7 mouse cellular contexts compared by ENCODE assay signal in genomic region chr17:45432706-45433398, GRCm38 (mm10). TPM values are rescaled to one million over a fixed set of nuclear protein-coding genes. Genes with fewer than 3 reads are reported as not detected.
A peak's percentile ranks its signal among the peaks of the same experiment; 100 is the strongest.
DNase-seq lines count a peak whose midpoint lies in the region; ATAC-seq and TF ChIP-seq lines count a peak whose summit lies in the region.

No protein-coding gene starts in this region.

- under 1% methylated on average over 60 of the region's 62 CpGs for WGBS in limb, embryonic 14.5 days
- 2% methylated on average over 55 of the region's 62 CpGs for WGBS in neural tube, embryonic 13.5 days

- peaks cover 11% of the 10 kb centered on the region for H3K36me3 ChIP-seq in limb, embryonic 14.5 days (ENCODE audit: control insufficient read depth, insufficient read depth, low read length)
- peaks cover 16% of the 10 kb centered on the region for H3K36me3 ChIP-seq in neural tube, embryonic 13.5 days

- DNase-seq in layer of hippocampus, adult 9-10 months (ENCODE audit: low spot score), result peak; percentile 16
- DNase-seq in layer of hippocampus, adult 8-10 months (ENCODE audit: low spot score in 2 of 2), result no peak
- DNase-seq in R1 (ENCODE audit: low read depth, low spot score), result peak; percentile 61
- peak; percentile 4 for DNase-seq in limb, embryonic 14.5 days (ENCODE audit: low spot score)
- DNase-seq in gastrocnemius, postnatal 10 days, result no peak

- peak overlapping the region; percentile 78 for H3K9ac ChIP-seq in limb, embryonic 14.5 days (ENCODE audit: low read depth, low read length, severe bottlenecking)
- H3K9ac ChIP-seq in neural tube, embryonic 13.5 days, result peak overlapping the region; percentile 89

- peak overlapping the region; percentile 69 for H3K4me3 ChIP-seq in limb, embryonic 14.5 days (replicated peaks; ENCODE audit: low read length)
- H3K4me3 ChIP-seq in neural tube, embryonic 13.5 days, result peak overlapping the region; percentile 89

- no peak for TF ChIP-seq POLR2A in limb, embryonic 14.5 days (IDR thresholded peaks at IDR 0.05; ENCODE audit: borderline replicate concordance, extremely low read depth, insufficient read depth, insufficient read length)

- H3K27ac ChIP-seq in limb, embryonic 14.5 days (replicated peaks; ENCODE audit: low read depth, low read length), result peak overlapping the region; percentile 90
- peak overlapping the region; percentile 94 for H3K27ac ChIP-seq in neural tube, embryonic 13.5 days (replicated peaks)

- no peaks in the 10 kb centered on the region for H3K9me3 ChIP-seq in limb, embryonic 14.5 days (ENCODE audit: control insufficient read depth, low read length)
- H3K9me3 ChIP-seq in neural tube, embryonic 13.5 days, result no peaks in the 10 kb centered on the region

- H3K4me1 ChIP-seq in limb, embryonic 14.5 days (ENCODE audit: control insufficient read depth, insufficient read depth, low read length), result peaks cover 17% of the 10 kb centered on the region
- H3K4me1 ChIP-seq in neural tube, embryonic 13.5 days (replicated peaks), result peaks cover 29% of the 10 kb centered on the region

- ATAC-seq in erythroid progenitor cell, adult 5-6 weeks (replicated peaks; ENCODE audit: low FRiP score, poor library complexity, severe bottlenecking), result peak; percentile 41
- peak; percentile 67 for ATAC-seq in limb, embryonic 14.5 days (ENCODE audit: low FRiP score, low read depth)
- peak; percentile 85 for ATAC-seq in neural tube, embryonic 13.5 days (ENCODE audit: low read depth)

- H3K4me2 ChIP-seq in limb, embryonic 14.5 days (replicated peaks; ENCODE audit: low read depth, low read length, severe bottlenecking), result peak overlapping the region; percentile 89
- H3K4me2 ChIP-seq in neural tube, embryonic 13.5 days, result peak overlapping the region; percentile 94

- H3K27me3 ChIP-seq in limb, embryonic 14.5 days (ENCODE audit: control insufficient read depth, insufficient read depth, low read length), result no peaks in the 10 kb centered on the region
- no peaks in the 10 kb centered on the region for H3K27me3 ChIP-seq in neural tube, embryonic 13.5 days

RNA-seq across cellular contexts. Expression of gene Cdc5l, which starts 0.7 kb away (rescaled TPM):
- total RNA-seq in layer of hippocampus, adult 8-10 months (2022), result 10 to 100 TPM; 50.3 to 60.3 (median 55.7) TPM
- total RNA-seq in erythroid progenitor cell, adult 5-6 weeks (2015; ENCODE audit: low replicate concordance), result 62.7 and 113 TPM in 2 replicates
- 52.3 and 102 TPM in 2 replicates for total RNA-seq in erythroid progenitor cell, adult 5-6 weeks (2017; ENCODE audit: low replicate concordance)
- 27.1 and 38.0 TPM in 2 replicates for polyA plus RNA-seq in limb, embryonic 14.5 days (2012; rRNA removed)
- polyA plus RNA-seq in limb, embryonic 14.5 days (2014; fragmentation: Nextera tagmentation; extraction: Ambion mirVana), result 62.5 and 71.4 TPM in 2 replicates
- 62.5 and 73.1 TPM in 2 replicates for polyA plus RNA-seq in neural tube, embryonic 13.5 days (2015; fragmentation: Nextera tagmentation; extraction: Ambion mirVana)
- 10 to 100 TPM; 34.8 to 39.4 TPM for total RNA-seq in gastrocnemius, postnatal 10 days (2021)

RNA-seq across cellular contexts. Expression of gene Spats1, which starts 42.4 kb away (rescaled TPM):
- 1 to 10 TPM; 5.0 to 7.8 (median 5.9) TPM for total RNA-seq in layer of hippocampus, adult 8-10 months (2022)
- not detected in 2 replicates for total RNA-seq in erythroid progenitor cell, adult 5-6 weeks (2015; ENCODE audit: low replicate concordance)
- total RNA-seq in erythroid progenitor cell, adult 5-6 weeks (2017; ENCODE audit: low replicate concordance), result not detected in 2 replicates
- polyA plus RNA-seq in limb, embryonic 14.5 days (2012; rRNA removed), result 0.29 and 0.44 TPM in 2 replicates
- 0.39 and 0.62 TPM in 2 replicates for polyA plus RNA-seq in limb, embryonic 14.5 days (2014; fragmentation: Nextera tagmentation; extraction: Ambion mirVana)
- 0.62 and 1.5 TPM in 2 replicates for polyA plus RNA-seq in neural tube, embryonic 13.5 days (2015; fragmentation: Nextera tagmentation; extraction: Ambion mirVana)
- total RNA-seq in gastrocnemius, postnatal 10 days (2021), result under 1 TPM; 0.25 to 0.26 TPM

Comparison
In these comparisons a context has a peak if more than half of its experiments do, and no peak if none do; other contexts are left out.
1. DNase-seq: peak in layer of hippocampus, adult 9-10 months (single experiment), R1 (single experiment) and limb, embryonic 14.5 days (single experiment); none in layer of hippocampus, adult 8-10 months (0 of 2) and gastrocnemius, postnatal 10 days (single experiment).
2. RNA of gene Spats1, which starts 42.4 kb away (total RNA-seq): 5.0 to 7.8 TPM in layer of hippocampus, adult 8-10 months; 0.25 to 0.26 TPM in gastrocnemius, postnatal 10 days and not detected in erythroid progenitor cell, adult 5-6 weeks; every median in the first group is over 4 times any median in the second.
3. Peak in every context shown above with its lines, with median percentiles within 50 percentile points of each other: ATAC-seq.